ENCODE assay signal across 8 mouse cellular contexts in the genomic region with DNA sequence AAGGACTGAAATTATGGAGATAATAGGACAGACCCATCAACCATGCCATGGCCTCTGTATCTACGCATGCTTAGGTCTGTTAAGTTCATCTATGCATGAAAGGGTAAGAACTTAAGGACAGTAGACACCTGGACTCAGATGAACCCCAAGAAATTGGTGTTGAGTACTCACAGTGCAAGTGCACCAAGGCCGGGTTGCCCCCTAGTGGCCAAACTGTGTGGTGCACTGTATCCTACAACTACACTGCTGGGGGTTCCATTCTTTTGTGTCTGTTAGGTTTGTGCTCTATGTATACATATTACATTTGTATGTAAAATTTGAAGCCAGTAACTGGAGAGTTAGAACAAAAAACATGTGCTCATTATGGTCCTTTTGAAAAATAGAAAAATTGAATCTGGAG.
DNase-seq lines count a peak whose midpoint lies in the region; ATAC-seq and TF ChIP-seq lines count a peak whose summit lies in the region.

No protein-coding gene starts in this region.

- dilution Hi-C loops in CH12.LX (cut with MboI; ENCODE audit: extremely low pct_ligation_motif_present, extremely low pct_unique_long_range_greater_than_20kb, low sequenced_read_pairs) = no loop called here

- H3K4me2 ChIP-seq in CH12.LX (ENCODE audit: insufficient read depth, low read depth, poor library complexity, severe bottlenecking) = no peak overlapping the region
- no peak overlapping the region for H3K4me2 ChIP-seq in limb, embryonic 11.5 days (ENCODE audit: low read depth, severe bottlenecking)

- ATAC-seq in limb, embryonic 11.5 days (ENCODE audit: insufficient number of reproducible peaks, low FRiP score, low TSS enrichment, low read depth) = no peak

- H3K4me1 ChIP-seq in CH12.LX (ENCODE audit: control insufficient read depth in 1 of 2, insufficient read depth in 2 of 2) = no peaks in the 10 kb centered on the region
- no peaks in the 10 kb centered on the region for H3K4me1 ChIP-seq in limb, embryonic 11.5 days (ENCODE audit: control insufficient read depth, insufficient read depth, low read length)

- peak; percentile 70 for TF ChIP-seq CTCF in left cerebral cortex, adult 2 months (IDR thresholded peaks at IDR 0.05)
- peak; percentile 66 to 72 for TF ChIP-seq CTCF in CH12.LX (conservative IDR thresholded peaks at IDR 0.05 in 1 of 2, IDR thresholded peaks at IDR 0.05 in 1 of 2; ENCODE audit: low read depth in 2 of 2, low read length in 2 of 2)

- no peaks in the 10 kb centered on the region for H3K79me2 ChIP-seq in CH12.LX (replicated peaks; ENCODE audit: control insufficient read depth, extremely low read depth, insufficient read depth, poor library complexity, severe bottlenecking)

- 58% methylated on average over 2 of the region's 2 CpGs for WGBS in limb, embryonic 11.5 days

- H3K9ac ChIP-seq in CH12.LX (ENCODE audit: insufficient read depth, low read depth) = no peak overlapping the region
- H3K9ac ChIP-seq in limb, embryonic 11.5 days (ENCODE audit: low read length) = no peak overlapping the region

- intact Hi-C loops in left cerebral cortex, adult 2 months (cut with DNase I) = no loop called here
- intact Hi-C loops in left cerebral cortex, postnatal 10 days (cut with DNase I) = no loop called here

- H3K27ac ChIP-seq in left cerebral cortex, adult 2 months = no peak overlapping the region
- H3K27ac ChIP-seq in CH12.LX (ENCODE audit: insufficient read depth, low read depth) = no peak overlapping the region
- H3K27ac ChIP-seq in limb, embryonic 11.5 days (replicated peaks; ENCODE audit: low read depth, low read length) = no peak overlapping the region

- no peaks in the 10 kb centered on the region for H3K9me3 ChIP-seq in CH12.LX (replicated peaks; ENCODE audit: low read length)
- no peaks in the 10 kb centered on the region for H3K9me3 ChIP-seq in limb, embryonic 11.5 days (ENCODE audit: control insufficient read depth, low read length)

- in situ Hi-C loops in CH12.LX (cut with MboI; ENCODE audit: low pct_ligation_motif_present, low pct_unique_long_range_greater_than_20kb, low sequenced_read_pairs) = no loop called here

- no peak overlapping the region for H3K4me3 ChIP-seq in left cerebral cortex, adult 2 months
- H3K4me3 ChIP-seq in CH12.LX (replicated peaks in 1 of 3; ENCODE audit: low read depth in 2 of 3, low read length in 2 of 3, poor library complexity in 1 of 3) = no peak overlapping the region
- no peak overlapping the region for H3K4me3 ChIP-seq in limb, embryonic 11.5 days (ENCODE audit: low read depth, low read length)

- no peak for TF ChIP-seq POLR2A in CH12.LX (IDR thresholded peaks at IDR 0.05; ENCODE audit: low read depth, low read length)

- peak; percentile 38 for TF ChIP-seq RAD21 in CH12.LX (IDR thresholded peaks at IDR 0.05; ENCODE audit: low read depth, low read length)

- no peaks in the 10 kb centered on the region for H3K36me3 ChIP-seq in CH12.LX (replicated peaks in 1 of 2; ENCODE audit: control insufficient read depth in 1 of 2, insufficient read depth in 1 of 2, low read length in 1 of 2)
- no peaks in the 10 kb centered on the region for H3K36me3 ChIP-seq in limb, embryonic 11.5 days (ENCODE audit: control insufficient read depth, insufficient read depth, low read length)

- peak; percentile 4 for DNase-seq in cerebellum, adult 11 months
- DNase-seq in cerebellum, adult 11-12 months = no peak
- DNase-seq in left cerebral cortex, adult 2 months (ENCODE audit: extremely low spot score in 1 of 2, low spot score in 2 of 2) = peak in 1 of 2 experiments; percentile 18
- no peak for DNase-seq in left cerebral cortex, postnatal 10 days (ENCODE audit: extremely low spot score in 1 of 2, low spot score in 2 of 2)
- DNase-seq in CH12.LX (ENCODE audit: extremely low read depth) = peak; percentile 28
- DNase-seq in cerebellum, postnatal 25 days = peak; percentile 8 to 36
- DNase-seq in limb, embryonic 11.5 days (ENCODE audit: low spot score) = peak; percentile 53
- DNase-seq in gastrocnemius, postnatal 4 days (ENCODE audit: low spot score in 2 of 2) = no peak

- H3K27me3 ChIP-seq in CH12.LX (replicated peaks) = no peaks in the 10 kb centered on the region
- H3K27me3 ChIP-seq in limb, embryonic 11.5 days (ENCODE audit: control insufficient read depth, insufficient read depth, low read length) = no peaks in the 10 kb centered on the region

- no peak for TF ChIP-seq EP300 in CH12.LX (IDR thresholded peaks at IDR 0.05; ENCODE audit: low read length)

TF ChIP-seq in CH12.LX, 34 proteins besides CTCF, POLR2A, EP300 and RAD21:
- no peak for TF ChIP-seq NELFE (IDR thresholded peaks at IDR 0.05; ENCODE audit: low read depth, low read length)
- peak; percentile 50 for TF ChIP-seq SMC3 (IDR thresholded peaks at IDR 0.05; ENCODE audit: low read depth, low read length)

Comparison
In these comparisons a context has a peak if more than half of its experiments do, and no peak if none do; other contexts are left out.
1. DNase-seq: peak in cerebellum, adult 11 months (single experiment), CH12.LX (single experiment), cerebellum, postnatal 25 days (2 of 2) and limb, embryonic 11.5 days (single experiment); none in cerebellum, adult 11-12 months (single experiment), left cerebral cortex, postnatal 10 days (0 of 2) and gastrocnemius, postnatal 4 days (0 of 2).